Mouse (Mus musculus) Patski (cell line): ENCODE measurements around the gene Nrp2. TPM values are rescaled to one million over a fixed set of nuclear protein-coding genes. Genes with fewer than 3 reads are reported as not detected.

Experiments used
- ATAC-seq: fragments of 100-300 bp; one replicate; pipeline ENCODE4 v1.8.0; 2021
- CTCF ChIA-PET: fragments of 350-600 bp; sonication (Branson Sonifier 250); formaldehyde crosslinking; loops from one replicate; lab custom pipeline; 2022; ENCODE audit warnings: inconsistent platforms; lab: Charles Lee
- POLR2A ChIA-PET: fragments of 350-600 bp; sonication (Branson Sonifier 250); formaldehyde crosslinking; loops from one replicate; lab custom pipeline; 2022; ENCODE audit warnings: antibody characterized with exemption, inconsistent platforms; lab: Charles Lee
- DNase-seq: peaks from one replicate; pipeline ENCODE4 v3.0.0-alpha.2; 2011; ENCODE audit warnings: low read depth, low spot score
- H3K27me3 ChIP-seq: fragments of 371-371 bp; one replicate; pipeline ENCODE4 v1.5.1; 2021
- CTCF ChIP-seq: fragments of 100-300 bp; IDR thresholded peaks from one replicate; pipeline ENCODE4 v1.5.1; 2021
- in situ Hi-C: fragments of 300-500 bp; cut with MboI; formaldehyde crosslinking; loops from 3 replicates; pipeline ENCODE4 v1.11.1; 2018; ENCODE audit warnings: low pct_unique_long_range_greater_than_20kb, mixed read lengths
- polyA plus RNA-seq: library from polyadenylated mRNA; unstranded; gene quantifications from one replicate; pipeline ENCODE4 v1.2.3, GENCODE M21; 2021

Gene Nrp2
- polyA plus RNA-seq, 1 experiment from 2014 or later = 80.4 TPM

DNA sequence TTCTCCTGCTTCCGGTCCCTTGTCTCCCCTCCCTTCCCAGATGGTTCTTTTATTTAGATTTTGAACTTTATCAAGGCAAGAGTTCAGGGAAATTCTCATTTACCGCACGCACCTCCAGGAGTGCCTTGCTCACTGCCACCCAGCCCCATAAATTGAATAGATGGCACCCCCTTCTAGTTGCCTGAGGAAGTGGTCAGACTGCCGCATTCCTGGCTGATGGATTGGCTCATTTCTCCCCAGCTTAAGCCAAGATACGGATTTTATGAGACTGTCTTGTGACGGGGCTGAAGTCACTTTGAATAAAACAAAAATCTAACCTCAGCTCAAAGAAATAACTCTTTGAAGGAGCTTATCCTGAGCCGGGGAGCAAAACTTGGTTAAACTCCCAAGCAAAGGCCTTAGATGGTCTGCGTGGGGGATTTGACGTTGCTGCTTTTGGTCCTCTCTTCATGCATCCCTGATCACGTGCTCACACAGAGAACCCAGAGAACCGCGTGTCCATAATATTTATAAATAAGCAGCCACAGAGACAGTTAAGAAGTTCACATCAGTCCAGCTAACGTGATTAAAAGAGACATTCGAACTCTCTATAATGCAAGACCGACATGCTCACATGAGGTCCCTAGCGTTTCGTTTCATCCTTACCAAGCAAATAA is 10.1 kb downstream of the Nrp2 start:
- ATAC-seq (peak; percentile 82), DNase-seq (no peak)
- in situ Hi-C loops = no loop called here
- no peaks in the 10 kb centered on the region for H3K27me3 ChIP-seq
- ChIA-PET CTCF (interaction anchor here (1.0 to 1.2 kb wide), 2 partner anchors 10 to 63 kb away, joined by 3 to 5 read pairs; no protein-coding TSS in a partner anchor), POLR2A (interaction anchor here (0.7 kb wide), 1 partner anchor 623 kb away, joined by 3 read pairs; no protein-coding TSS in a partner anchor)
- TF ChIP-seq CTCF = no peak

DNA sequence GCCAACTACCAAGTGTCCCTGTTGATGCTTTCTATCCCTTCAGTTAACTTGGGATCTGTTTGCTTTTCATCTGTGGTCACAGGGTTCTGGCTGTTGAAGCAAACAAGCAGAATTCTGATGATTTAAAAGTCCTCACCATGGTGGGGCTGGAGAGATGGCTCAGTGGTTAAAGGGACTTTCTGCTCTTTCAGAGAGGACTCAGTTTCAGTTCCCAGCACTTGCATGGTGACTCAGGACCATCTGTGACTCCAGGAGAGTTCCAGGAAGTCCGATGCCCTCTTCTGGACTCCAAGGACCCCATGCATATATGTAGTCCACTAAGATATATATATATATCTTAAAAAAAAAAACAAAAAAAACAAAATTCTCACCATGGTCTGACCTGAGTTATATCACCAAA is 11.9 kb downstream of the Nrp2 start:
- CTCF ChIA-PET = no interaction called here
- DNase-seq = no peak
- TF ChIP-seq CTCF = no peak
- POLR2A ChIA-PET = no interaction called here
- no peak for ATAC-seq
- in situ Hi-C loops = no loop called here
- H3K27me3 ChIP-seq = no peaks in the 10 kb centered on the region

DNA sequence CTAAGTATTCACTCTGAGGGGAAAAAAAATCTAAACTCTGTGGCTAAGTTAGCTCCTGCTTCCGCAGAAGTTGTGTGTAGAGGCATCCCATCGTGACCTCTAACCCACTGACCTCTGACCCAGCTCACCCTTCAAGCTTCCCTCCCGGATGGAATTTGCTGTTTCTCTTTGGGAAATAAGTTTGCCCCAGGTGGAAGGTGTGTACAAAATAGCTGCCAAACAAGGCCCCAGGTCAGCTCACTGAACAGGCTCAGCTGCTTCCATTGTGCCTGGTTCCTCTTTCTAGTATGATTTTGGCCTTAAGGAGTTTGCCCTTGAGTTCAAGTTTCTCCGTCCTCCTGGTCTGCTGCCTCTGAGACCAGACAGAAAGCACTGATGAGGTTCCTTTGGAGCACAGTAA is 12.6 kb downstream of the Nrp2 start:
- CTCF ChIA-PET = interaction anchor here (1.1 kb wide), 1 partner anchor 9 kb away, joined by 3 read pairs; no protein-coding TSS in a partner anchor
- H3K27me3 ChIP-seq = no peaks in the 10 kb centered on the region
- no peak for TF ChIP-seq CTCF
- in situ Hi-C loops = no loop called here
- ATAC-seq (no peak), DNase-seq (no peak)
- POLR2A ChIA-PET = no interaction called here

DNA sequence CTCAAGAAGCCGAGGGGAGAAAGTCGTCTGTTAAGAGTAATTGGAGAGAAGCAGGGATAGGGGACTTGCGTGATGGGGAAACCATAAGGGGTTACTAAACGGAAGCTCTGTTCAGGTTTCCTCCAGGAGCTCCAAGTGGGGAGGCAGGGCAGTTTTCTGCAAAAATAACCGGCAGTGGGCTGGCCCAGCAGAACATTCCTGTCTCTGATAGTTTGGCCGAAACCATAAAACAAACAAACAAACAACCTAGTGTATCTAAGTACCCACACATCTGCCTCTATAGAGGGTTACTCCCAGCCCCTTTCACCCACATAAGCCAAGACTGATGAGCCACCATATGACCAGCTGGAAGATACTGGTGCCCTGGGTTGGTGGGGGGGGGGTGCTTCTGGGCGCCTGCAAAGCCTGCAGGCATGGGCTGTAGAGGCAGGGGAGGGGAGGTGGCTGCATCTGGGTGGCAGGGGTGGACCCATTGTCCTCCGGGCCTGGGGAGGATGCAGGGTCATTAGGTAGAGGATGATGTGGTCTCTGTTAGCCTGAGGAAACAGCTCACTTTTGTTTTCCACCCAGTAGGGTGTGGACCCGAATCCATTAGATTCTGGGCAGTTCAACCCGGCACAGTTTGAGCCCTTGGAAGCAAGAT is 13.9 kb downstream of the Nrp2 start:
- CTCF ChIA-PET = interaction anchor here (1.0 to 1.2 kb wide), 2 partner anchors 9 to 11 kb away, joined by 3 to 4 read pairs; no protein-coding TSS in a partner anchor
- ATAC-seq = no peak
- in situ Hi-C loops = no loop called here

DNA sequence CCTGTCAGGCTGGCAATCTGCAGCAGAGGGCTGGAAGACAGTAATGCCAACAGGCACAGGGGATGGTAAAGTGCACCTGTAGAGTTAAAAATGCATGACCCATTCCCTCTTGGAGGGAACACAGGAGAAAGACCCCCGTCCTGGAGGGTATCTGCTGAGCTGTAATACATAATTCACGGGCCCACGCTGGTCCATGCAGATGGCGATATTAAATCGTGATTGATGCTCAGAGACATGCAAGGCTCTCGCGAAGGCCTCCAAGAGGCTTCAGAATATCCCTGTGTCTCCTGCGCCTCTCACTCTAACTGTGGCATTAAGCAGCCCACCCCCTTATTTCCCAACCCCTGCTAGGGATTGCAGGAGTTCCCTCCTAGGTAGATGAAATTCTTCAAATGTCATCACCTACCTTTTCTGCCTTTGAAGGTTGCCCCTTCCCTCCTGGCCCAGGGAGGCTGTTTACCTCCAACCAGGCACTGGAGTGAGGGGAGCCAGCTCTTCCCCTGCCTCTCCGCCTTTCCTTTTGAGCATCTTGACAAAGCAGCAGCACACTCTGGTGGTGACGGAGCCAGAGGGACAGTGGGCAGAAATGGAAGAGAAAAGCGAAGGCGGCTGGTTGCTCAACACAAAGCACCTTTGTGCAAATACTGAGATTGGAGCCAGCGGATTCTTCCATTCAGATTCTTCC is 14.6 kb downstream of the Nrp2 start:
- ATAC-seq (no peak), DNase-seq (no peak)
- ChIA-PET CTCF (interaction anchor here (1.0 to 1.2 kb wide), 2 partner anchors 10 to 12 kb away, joined by 3 to 4 read pairs; no protein-coding TSS in a partner anchor), POLR2A (no interaction called here)
- H3K27me3 ChIP-seq = no peaks in the 10 kb centered on the region
- in situ Hi-C loops = no loop called here
- peak; percentile 22 for TF ChIP-seq CTCF

More for the DNA sequence above, 13.9 kb downstream of the Nrp2 start:
- POLR2A ChIA-PET = no interaction called here
- H3K27me3 ChIP-seq = no peaks in the 10 kb centered on the region
- TF ChIP-seq CTCF = no peak
- DNase-seq = no peak

DNA sequence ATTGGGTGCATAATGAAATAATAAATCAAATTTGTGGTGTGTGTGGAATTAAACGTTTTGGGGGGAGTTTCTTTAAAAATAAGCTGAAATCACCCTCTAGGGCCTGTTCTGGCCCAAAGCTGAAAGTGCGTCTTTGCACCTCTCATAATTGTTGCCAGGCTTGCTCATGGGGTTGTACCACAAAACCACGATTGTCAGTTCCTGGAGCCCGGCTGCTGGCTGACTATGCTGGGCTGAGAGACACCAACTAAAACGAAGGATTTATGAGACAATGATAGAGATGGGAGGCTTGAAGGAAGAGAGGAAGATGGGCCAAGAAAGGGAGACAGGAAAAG is 15.1 kb downstream of the Nrp2 start:
- ChIA-PET CTCF (no interaction called here), POLR2A (no interaction called here)
- no peaks in the 10 kb centered on the region for H3K27me3 ChIP-seq
- TF ChIP-seq CTCF = peak; percentile 0
- ATAC-seq = no peak
- in situ Hi-C loops = no loop called here
- no peak for DNase-seq

DNA sequence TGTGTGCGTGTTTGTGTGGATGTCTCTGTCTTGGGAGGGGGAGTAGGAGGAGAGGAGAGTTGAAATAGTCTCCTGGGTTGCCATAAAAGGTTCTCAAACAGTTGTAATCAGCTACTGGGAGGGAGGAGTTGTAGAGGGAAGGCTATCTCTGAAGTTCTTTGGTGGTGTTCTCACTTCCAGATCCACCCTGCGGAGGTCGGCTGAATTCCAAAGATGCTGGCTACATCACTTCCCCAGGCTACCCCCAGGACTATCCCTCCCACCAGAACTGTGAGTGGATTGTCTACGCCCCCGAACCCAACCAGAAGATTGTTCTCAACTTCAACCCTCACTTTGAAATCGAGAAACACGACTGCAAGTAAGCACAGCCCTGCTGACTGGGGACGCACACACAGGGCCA is 15.7 kb downstream of the Nrp2 start:
- ATAC-seq = no peak
- CTCF ChIA-PET = no interaction called here
- POLR2A ChIA-PET = no interaction called here
- DNase-seq = no peak
- in situ Hi-C loops = no loop called here
- TF ChIP-seq CTCF = no peak
- no peaks in the 10 kb centered on the region for H3K27me3 ChIP-seq

DNA sequence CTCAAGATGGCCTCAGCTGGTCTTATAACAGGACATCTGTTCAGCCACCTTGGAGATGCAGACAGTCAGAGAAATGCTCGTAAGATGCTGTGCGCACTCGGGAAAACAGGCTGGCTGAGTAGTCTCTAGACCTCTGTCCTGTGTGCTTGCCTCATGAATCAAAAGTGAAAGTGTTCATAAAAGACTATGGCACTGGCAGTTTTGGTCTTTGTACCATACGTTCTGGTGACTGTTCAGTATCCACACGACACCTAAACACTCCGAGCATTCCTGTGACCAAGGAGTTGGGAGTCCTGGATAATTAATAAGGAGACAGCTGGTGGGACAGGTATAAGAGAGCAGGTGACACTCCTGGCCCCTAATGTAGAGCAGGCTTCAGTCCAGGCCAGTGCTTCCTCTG is 16.7 kb downstream of the Nrp2 start:
- in situ Hi-C loops = loop anchor here (5.0 kb wide), 1 partner anchor 63 kb away; no protein-coding TSS in a partner anchor
- ChIA-PET POLR2A (interaction anchor here (0.6 to 1.4 kb wide), 2 partner anchors 8 to 1208 kb away, joined by 3 to 4 read pairs; no protein-coding TSS in a partner anchor), CTCF (interaction anchor here (3.0 kb wide), 1 partner anchor 13 kb away, joined by 16 read pairs; no protein-coding TSS in a partner anchor)
- no peak for TF ChIP-seq CTCF
- H3K27me3 ChIP-seq = no peaks in the 10 kb centered on the region
- DNase-seq (no peak), ATAC-seq (no peak)

DNA sequence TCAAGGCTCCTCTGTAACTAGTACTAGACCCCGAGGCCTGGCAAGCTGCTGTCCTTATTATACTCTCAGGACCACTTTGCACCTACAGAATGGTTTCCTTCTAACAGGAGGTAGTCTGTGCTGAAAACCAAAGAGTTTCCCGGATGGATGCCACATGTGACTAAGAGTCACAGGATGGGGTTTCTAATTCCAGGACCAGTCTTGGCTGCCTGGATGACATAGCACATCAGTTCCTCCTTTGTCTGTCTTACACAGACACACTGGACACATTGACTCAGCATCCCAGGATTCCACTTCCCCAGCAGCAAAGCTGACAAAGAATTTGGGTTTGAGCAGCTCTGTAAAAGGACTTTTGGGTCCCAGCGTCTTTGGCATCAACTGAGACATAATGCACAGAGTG is 17.1 kb downstream of the Nrp2 start:
- ChIA-PET POLR2A (interaction anchor here (0.6 to 1.4 kb wide), 2 partner anchors 9 to 1208 kb away, joined by 3 to 4 read pairs; no protein-coding TSS in a partner anchor), CTCF (interaction anchor here (3.0 kb wide), 1 partner anchor 14 kb away, joined by 16 read pairs; no protein-coding TSS in a partner anchor)
- TF ChIP-seq CTCF = no peak
- peak; percentile 32 for ATAC-seq
- H3K27me3 ChIP-seq = no peaks in the 10 kb centered on the region
- in situ Hi-C loops = loop anchor here (5.0 kb wide), 1 partner anchor 62 kb away; no protein-coding TSS in a partner anchor
- DNase-seq = no peak
